Mouse (Mus musculus) left cerebral cortex, adult 6 months (tissue): ENCODE data around the gene Il18bp. TPM values are rescaled to one million over a fixed set of nuclear protein-coding genes. Genes with fewer than 3 reads are reported as not detected.

ENCODE experiments used
- long read RNA-seq, 2 experiments: library from polyadenylated mRNA; unstranded; transcript quantifications; one replicate each; pipeline ENCODE4 v2.0.0; 2019 to 2020
- polyA plus RNA-seq: library from polyadenylated mRNA; unstranded; fragments of <200 nt; fragmentation: Nextera tagmentation; gene quantifications from 2 replicates; pipeline ENCODE4 v1.2.3, GENCODE M21; 2021

The Il18bp gene
- 0.49 and 0.93 TPM in 2 replicates for polyA plus RNA-seq
- long read RNA-seq, experiment 1, partial matches to known transcripts = 2 of 4 reads
- long read RNA-seq, experiment 1, other reads (novel, unspliced or antisense) = 2 of 4 reads
- long read RNA-seq, experiment 2, partial matches to known transcripts = 1 of 3 reads
- long read RNA-seq, experiment 2, other reads (novel, unspliced or antisense) = 2 of 3 reads

DNA sequence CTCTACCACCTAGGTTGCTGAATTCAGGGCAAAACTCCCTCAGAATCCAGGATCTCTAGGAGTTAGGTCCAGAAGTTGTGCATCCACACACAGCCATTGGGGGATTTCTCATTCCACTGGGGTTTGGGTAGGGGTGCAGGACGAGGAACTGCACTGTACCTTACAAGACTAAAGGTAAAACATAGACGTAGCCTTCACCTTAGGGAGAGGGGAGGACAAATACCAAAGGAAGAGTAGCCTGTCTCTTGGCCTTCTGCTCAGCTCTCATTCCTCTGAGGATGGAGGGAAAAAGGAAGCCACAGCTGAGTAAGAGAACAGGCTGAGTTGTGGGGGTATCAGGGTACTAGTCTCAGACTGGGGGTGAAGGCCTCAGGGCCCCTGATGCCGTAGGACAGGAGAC, at the start of gene Il18bp:
Il18bp (minus strand) TSS at position 101 of the 400 bp plus-strand sequence.

DNA sequence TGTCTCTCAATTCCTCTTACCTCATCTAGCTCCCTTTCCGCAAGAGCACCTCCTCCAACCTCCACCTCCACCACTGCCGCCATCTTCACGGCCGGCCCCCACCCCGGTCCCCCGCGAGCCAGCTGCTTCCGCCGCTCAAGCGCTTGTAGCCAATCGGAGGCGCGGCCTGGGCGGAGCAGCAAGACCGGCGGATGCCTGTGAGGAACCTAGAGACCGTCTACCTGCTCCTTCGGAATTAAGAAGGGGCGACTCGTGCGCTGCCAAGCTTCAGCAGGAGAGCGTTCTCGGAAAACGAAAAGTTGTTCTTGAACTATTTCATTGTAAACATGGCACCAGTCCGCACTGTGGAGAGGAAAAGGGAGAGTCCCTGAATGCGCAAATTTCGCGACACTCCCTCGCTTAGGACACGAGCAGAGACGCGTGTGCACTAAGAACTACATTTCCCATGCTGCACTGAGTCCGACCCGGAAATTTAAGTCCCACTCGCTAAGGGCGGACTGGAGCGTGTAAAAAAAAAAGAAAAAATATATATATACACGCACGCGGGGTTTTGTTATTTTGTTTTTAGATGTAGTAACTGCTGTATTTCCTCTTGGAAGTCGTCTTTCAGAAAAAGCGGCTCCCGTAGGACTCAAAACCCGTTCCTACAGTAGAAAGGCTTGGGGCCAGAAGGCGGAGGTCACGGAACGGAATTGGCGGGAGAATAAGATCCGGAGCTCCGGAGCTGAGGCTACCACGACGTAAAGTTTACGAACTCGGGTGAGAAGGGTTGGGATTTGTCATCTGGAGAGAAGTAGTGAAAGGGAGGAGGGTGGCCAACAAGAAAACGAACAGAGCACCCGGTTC, 46.8 kb upstream of the Il18bp start, which contains the start of the genes Rnf121, Xndc1 and Xntrpc:
Rnf121 (minus strand) TSS at position 424 of the 846 bp plus-strand sequence.
Xndc1 (plus strand) TSS at position 466 of the 846 bp plus-strand sequence.
Xntrpc (plus strand) TSS at position 668 of the 846 bp plus-strand sequence.

Other genes with a start within 250 kb of the Il18bp start
- not detected in 2 replicates for gene Phox2a, start 200.4 kb downstream of the Il18bp start, polyA plus RNA-seq
- gene Inppl1, start 180.5 kb downstream of the Il18bp start, polyA plus RNA-seq = 2.9 and 3.0 TPM in 2 replicates
- gene Folr2, start 161.5 kb downstream of the Il18bp start, polyA plus RNA-seq = 0.75 and 0.86 TPM in 2 replicates
- gene Anapc15, start 155.0 kb downstream of the Il18bp start, polyA plus RNA-seq = 31.2 and 35.8 TPM in 2 replicates
- gene Folr1, start 147.9 kb downstream of the Il18bp start, polyA plus RNA-seq = 1.3 and 1.7 TPM in 2 replicates
- gene Lamtor1, start 112.8 kb downstream of the Il18bp start, polyA plus RNA-seq = 221 and 286 TPM in 2 replicates
- gene Tomt, start 112.3 kb downstream of the Il18bp start, polyA plus RNA-seq = 0.13 TPM in 1 of 2 replicates, not detected in the other
- 11.4 and 12.6 TPM in 2 replicates for gene Lrrc51, start 84.8 kb downstream of the Il18bp start, polyA plus RNA-seq
- gene Numa1, start 84.6 kb downstream of the Il18bp start, polyA plus RNA-seq = 17.9 and 28.2 TPM in 2 replicates
- gene Rnf121, start 46.8 kb upstream of the Il18bp start, polyA plus RNA-seq = 18.9 and 23.6 TPM in 2 replicates
- gene Xndc1, start 46.8 kb upstream of the Il18bp start, polyA plus RNA-seq = 3.1 and 3.3 TPM in 2 replicates
- gene Xntrpc, start 47.0 kb upstream of the Il18bp start, polyA plus RNA-seq = 0.08 and 0.09 TPM in 2 replicates
- gene Trpc2, start 64.4 kb upstream of the Il18bp start, polyA plus RNA-seq = not detected in 2 replicates
- gene Art1, start 83.1 kb upstream of the Il18bp start, polyA plus RNA-seq = 0.14 TPM in 1 of 2 replicates, not detected in the other
- gene Art5, start 90.8 kb upstream of the Il18bp start, polyA plus RNA-seq = 0.11 TPM in 1 of 2 replicates, not detected in the other
- 0.42 TPM in 1 of 2 replicates, not detected in the other for gene Chrna10, start 98.1 kb upstream of the Il18bp start, polyA plus RNA-seq
- gene Nup98, start 191.5 kb upstream of the Il18bp start, polyA plus RNA-seq = 7.1 and 9.7 TPM in 2 replicates
- gene Pgap2, start 191.5 kb upstream of the Il18bp start, polyA plus RNA-seq = 25.4 and 29.4 TPM in 2 replicates
- gene Rhog, start 237.4 kb upstream of the Il18bp start, polyA plus RNA-seq = 31.5 and 45.8 TPM in 2 replicates
- 18.8 and 22.2 TPM in 2 replicates for gene Stim1, start 249.1 kb upstream of the Il18bp start, polyA plus RNA-seq